Mouse (Mus musculus) embryonic fibroblast, embryonic 13.5 days (primary cell): ENCODE data around the gene Akap9.

Source experiments
- CTCF ChIP-seq: IDR thresholded peaks from 2 replicates; pipeline ENCODE4 v1.5.1; 2011; ENCODE audit warnings: mild to moderate bottlenecking, control low read depth, low read length, moderate library complexity, borderline replicate concordance; ENCODE audit not compliant: insufficient read depth
- POLR2A ChIP-seq: IDR thresholded peaks from 2 replicates; pipeline ENCODE4 v1.6.1; 2011; ENCODE audit warnings: low read depth, mild to moderate bottlenecking, control low read depth, low read length, moderate library complexity

- TF ChIP-seq POLR2A (no peak), CTCF (no peak)
These were observed 153.0 kb downstream of the Akap9 start for GRCm38 (mm10) chr5:4080861-4081260.
